Mouse (Mus musculus) heart, embryonic 13.5 days (tissue): ENCODE measurements around the gene Cyp8b1. TPM values are rescaled to one million over a fixed set of nuclear protein-coding genes. Genes with fewer than 3 reads are reported as not detected.

Experiments used
- ATAC-seq: fragments of 200-750 bp; cut with Nextera tagmentation; 2 replicates; pipeline ENCODE4 v1.8.0; 2017; ENCODE audit warnings: moderate TSS enrichment; ENCODE audit not compliant: insufficient number of reproducible peaks, low FRiP score, low TSS enrichment; ENCODE audit errors: extremely low read depth
- H3K27ac ChIP-seq: fragments of 300-500 bp; sonication (generic); replicated peaks from 2 replicates; pipeline ENCODE4 v1.5.1; 2015; ENCODE audit warnings: moderate library complexity, mild to moderate bottlenecking, inconsistent platforms
- H3K27me3 ChIP-seq: fragments of 300-500 bp; sonication (generic); replicated peaks from 2 replicates; pipeline ENCODE4 v1.6.1; 2015; ENCODE audit warnings: mild to moderate bottlenecking, inconsistent platforms
- H3K36me3 ChIP-seq: fragments of 300-500 bp; sonication (generic); 2 replicates; pipeline ENCODE4 v1.6.1; 2015; ENCODE audit warnings: mild to moderate bottlenecking, inconsistent platforms
- H3K4me1 ChIP-seq: fragments of 300-500 bp; sonication (generic); 2 replicates; pipeline ENCODE4 v1.6.1; 2015; ENCODE audit warnings: inconsistent platforms
- H3K4me2 ChIP-seq: fragments of 300-500 bp; sonication (generic); 2 replicates; pipeline ENCODE4 v1.6.1; 2015; ENCODE audit warnings: inconsistent platforms, mild to moderate bottlenecking, moderate library complexity
- H3K4me3 ChIP-seq: fragments of 300-500 bp; sonication (generic); 2 replicates; pipeline ENCODE4 v1.5.1; 2015; ENCODE audit warnings: moderate library complexity, mild to moderate bottlenecking, inconsistent platforms
- H3K9ac ChIP-seq: fragments of 300-500 bp; sonication (generic); 2 replicates; pipeline ENCODE4 v1.6.1; 2015; ENCODE audit warnings: inconsistent platforms, mild to moderate bottlenecking, moderate library complexity
- H3K9me3 ChIP-seq: fragments of 300-500 bp; sonication (generic); 2 replicates; pipeline ENCODE4 v1.6.1; 2016; ENCODE audit warnings: inconsistent platforms
- whole genome bisulfite sequencing: fragments of 180-500 bp; shearing (Covaris S2); methylation state at CpG from one replicate; pipeline ENCODE4 v1.1.7; 2015; ENCODE audit warnings: mixed read lengths; 5-methylcytosine and 5-hydroxymethylcytosine counted together
- polyA plus RNA-seq: library from polyadenylated mRNA; unstranded; fragments of >200 nt; fragmentation: Nextera tagmentation; extraction: Ambion mirVana; gene quantifications from 2 replicates; pipeline ENCODE4 v1.2.1, GENCODE M21; 2015

Gene Cyp8b1
- not detected in 2 replicates for polyA plus RNA-seq

- no peaks in the 10 kb centered on the region; the same call in 1 of the 2 replicates for H3K27me3 ChIP-seq
- H3K4me1 ChIP-seq, result peaks cover 8% of the 10 kb centered on the region
- H3K9ac ChIP-seq, result no peak within 1 kb of the TSS
- no peak within 1 kb of the TSS for H3K27ac ChIP-seq
- H3K4me2 ChIP-seq, result no peak within 1 kb of the TSS
- ATAC-seq, result no peak
- no peaks in the 10 kb centered on the region for H3K9me3 ChIP-seq
- no peaks in the 10 kb centered on the region for H3K36me3 ChIP-seq
- WGBS, result 68% methylated on average over 8 of the region's 8 CpGs
- H3K4me3 ChIP-seq, result no peak within 1 kb of the TSS
Observed at GRCm38 (mm10) chr9:121916102-121916501, at the start of gene Cyp8b1. Cyp8b1 (minus strand) TSS chr9:121916305.

GRCm38 (mm10) chr9:121964941-121965340 lies 48.8 kb upstream of the Cyp8b1 start:
- WGBS, result 81% methylated on average over 7 of the region's 7 CpGs
- no peaks in the 10 kb centered on the region for H3K36me3 ChIP-seq
- H3K4me2 ChIP-seq, result no peak overlapping the region
- no peak overlapping the region for H3K9ac ChIP-seq
- no peaks in the 10 kb centered on the region for H3K9me3 ChIP-seq
- H3K4me1 ChIP-seq, result peaks cover 3% of the 10 kb centered on the region; the same call in 1 of the 2 replicates
- no peaks in the 10 kb centered on the region for H3K27me3 ChIP-seq
- H3K4me3 ChIP-seq, result no peak overlapping the region
- H3K27ac ChIP-seq, result no peak overlapping the region
- ATAC-seq, result no peak

GRCm38 (mm10) chr9:121959966-121960635 lies 44.0 kb upstream of the Cyp8b1 start:
- Histone ChIP-seq H3K9me3 (no peaks in the 10 kb centered on the region), H3K36me3 (no peaks in the 10 kb centered on the region), H3K27ac (no peak overlapping the region), H3K4me1 (no peaks in the 10 kb centered on the region; the same call in 1 of the 2 replicates), H3K4me3 (no peak overlapping the region), H3K27me3 (no peaks in the 10 kb centered on the region), H3K9ac (no peak overlapping the region), H3K4me2 (no peak overlapping the region)
- no peak for ATAC-seq
- WGBS, result 42% methylated on average over 7 of the region's 7 CpGs

- 88% methylated on average over 6 of the region's 6 CpGs for WGBS
- Histone ChIP-seq H3K4me3 (no peak overlapping the region), H3K4me2 (no peak overlapping the region), H3K27ac (no peak overlapping the region), H3K9ac (peak overlapping the region; percentile 3; the same call in 1 of the 2 replicates), H3K27me3 (no peaks in the 10 kb centered on the region), H3K4me1 (peaks cover 36% of the 10 kb centered on the region), H3K36me3 (no peaks in the 10 kb centered on the region), H3K9me3 (no peaks in the 10 kb centered on the region)
- ATAC-seq, result no peak
Observed at GRCm38 (mm10) chr9:121952596-121952995, 36.5 kb upstream of the Cyp8b1 start.

- H3K4me1 ChIP-seq, result peaks cover 36% of the 10 kb centered on the region
- H3K4me3 ChIP-seq, result peak overlapping the region; percentile 38
- H3K9me3 ChIP-seq, result no peaks in the 10 kb centered on the region
- H3K36me3 ChIP-seq, result no peaks in the 10 kb centered on the region
- peak overlapping the region; percentile 70 for H3K4me2 ChIP-seq
- ATAC-seq, result no peak
- H3K9ac ChIP-seq, result peak overlapping the region; percentile 75
- peak overlapping the region; percentile 70 for H3K27ac ChIP-seq
- no peaks in the 10 kb centered on the region; the same call in 1 of the 2 replicates for H3K27me3 ChIP-seq
- 34% methylated on average over 4 of the region's 4 CpGs for WGBS
Observed at GRCm38 (mm10) chr9:121951114-121951423, 35.0 kb upstream of the Cyp8b1 start.

- peak within 1 kb of the TSS; percentile 70 for H3K27ac ChIP-seq
- peak within 1 kb of the TSS; percentile 75 for H3K9ac ChIP-seq
- 4% methylated on average over 14 of the region's 14 CpGs for WGBS
- peaks cover 36% of the 10 kb centered on the region for H3K4me1 ChIP-seq
- peak within 1 kb of the TSS; percentile 38 for H3K4me3 ChIP-seq
- ATAC-seq, result peak; percentile 35; the same call in 1 of the 2 replicates
- peak within 1 kb of the TSS; percentile 70 for H3K4me2 ChIP-seq
- no peaks in the 10 kb centered on the region for H3K36me3 ChIP-seq
- H3K9me3 ChIP-seq, result no peaks in the 10 kb centered on the region
- no peaks in the 10 kb centered on the region; the same call in 1 of the 2 replicates for H3K27me3 ChIP-seq
Observed at GRCm38 (mm10) chr9:121950418-121951113, 34.5 kb upstream of the Cyp8b1 start, which contains the start of gene Fam198a. Fam198a (plus strand) TSS chr9:121950988.

GRCm38 (mm10) chr9:121948431-121948830 lies 32.3 kb upstream of the Cyp8b1 start:
- H3K27ac ChIP-seq, result no peak overlapping the region
- WGBS, result 37% methylated on average over 4 of the region's 4 CpGs

GRCm38 (mm10) chr9:121947784-121948183 lies 31.7 kb upstream of the Cyp8b1 start:
- no peak for ATAC-seq
- H3K9ac ChIP-seq, result no peak overlapping the region
- no peaks in the 10 kb centered on the region; the same call in 1 of the 2 replicates for H3K27me3 ChIP-seq
- 4% methylated on average over 4 of the region's 4 CpGs for WGBS
- no peak overlapping the region for H3K4me2 ChIP-seq
- H3K4me1 ChIP-seq, result peaks cover 36% of the 10 kb centered on the region
- no peaks in the 10 kb centered on the region for H3K9me3 ChIP-seq
- no peak overlapping the region for H3K27ac ChIP-seq
- H3K4me3 ChIP-seq, result no peak overlapping the region
- H3K36me3 ChIP-seq, result no peaks in the 10 kb centered on the region

More at GRCm38 (mm10) chr9:121948431-121948830, 32.3 kb upstream of the Cyp8b1 start:
- no peak overlapping the region for H3K4me2 ChIP-seq
- no peaks in the 10 kb centered on the region for H3K9me3 ChIP-seq
- H3K36me3 ChIP-seq, result no peaks in the 10 kb centered on the region
- H3K9ac ChIP-seq, result no peak overlapping the region
- no peak for ATAC-seq
- H3K4me3 ChIP-seq, result no peak overlapping the region
- no peaks in the 10 kb centered on the region; the same call in 1 of the 2 replicates for H3K27me3 ChIP-seq
- H3K4me1 ChIP-seq, result peaks cover 36% of the 10 kb centered on the region

GRCm38 (mm10) chr9:121943628-121944027 lies 27.5 kb upstream of the Cyp8b1 start:
- Histone ChIP-seq H3K27me3 (no peaks in the 10 kb centered on the region; the same call in 1 of the 2 replicates), H3K4me1 (peaks cover 8% of the 10 kb centered on the region), H3K9ac (no peak overlapping the region), H3K27ac (no peak overlapping the region), H3K4me3 (no peak overlapping the region), H3K9me3 (no peaks in the 10 kb centered on the region), H3K36me3 (no peaks in the 10 kb centered on the region), H3K4me2 (no peak overlapping the region)
- ATAC-seq, result no peak
- 72% methylated on average over 3 of the region's 3 CpGs for WGBS

- H3K9ac ChIP-seq, result no peak overlapping the region
- peaks cover 2% of the 10 kb centered on the region; the same call in 1 of the 2 replicates for H3K27me3 ChIP-seq
- H3K27ac ChIP-seq, result no peak overlapping the region
- no peaks in the 10 kb centered on the region for H3K36me3 ChIP-seq
- H3K4me1 ChIP-seq, result peaks cover 2% of the 10 kb centered on the region
- H3K4me2 ChIP-seq, result no peak overlapping the region
- WGBS, result 81% methylated on average over 3 of the region's 3 CpGs
- H3K9me3 ChIP-seq, result no peaks in the 10 kb centered on the region
- ATAC-seq, result no peak
- no peak overlapping the region for H3K4me3 ChIP-seq
Observed at GRCm38 (mm10) chr9:121943005-121943404, 26.9 kb upstream of the Cyp8b1 start.

- Histone ChIP-seq H3K36me3 (no peaks in the 10 kb centered on the region), H3K27ac (no peak overlapping the region), H3K9ac (peak overlapping the region; percentile 78), H3K27me3 (peaks cover 23% of the 10 kb centered on the region; the same call in 1 of the 2 replicates), H3K4me3 (peak overlapping the region; percentile 54), H3K4me2 (peak overlapping the region; percentile 64), H3K4me1 (no peaks in the 10 kb centered on the region), H3K9me3 (no peaks in the 10 kb centered on the region)
- WGBS, result 48% methylated on average over 21 of the region's 21 CpGs
- no peak for ATAC-seq
Observed at GRCm38 (mm10) chr9:121937944-121938355, 21.8 kb upstream of the Cyp8b1 start.
